Mouse (Mus musculus) liver, adult 10 weeks (tissue): ENCODE data around the gene Ap4b1. TPM values are rescaled to one million over a fixed set of nuclear protein-coding genes. Genes with fewer than 3 reads are reported as not detected.

Experiments
- polyA plus RNA-seq: library from polyadenylated mRNA; stranded (reverse); fragments of 350-450 nt; fragmentation: Illumina TruSeq; extraction: RNeasy Lipid Tissue Mini Kit (QIAGEN cat#74804); gene quantifications from one replicate; pipeline ENCODE4 v1.2.3, GENCODE M21; 2014; ENCODE audit warnings: low read depth, low replicate concordance

The Ap4b1 gene
- polyA plus RNA-seq: 9.2 TPM

GRCm38 (mm10) chr3:103808891-103809798, at the start of gene Ap4b1, which contains the start of the genes Dclre1b and Gm43064:
Gene Ap4b1, plus strand, starts transcription at chr3:103809520.
Gene Dclre1b, minus strand, starts transcription at chr3:103809444.
Gene Gm43064, plus strand, starts transcription at chr3:103809573.

GRCm38 (mm10) chr3:103791230-103792110, 17.9 kb upstream of the Ap4b1 start, which contains the start of gene Hipk1:
Gene Hipk1, minus strand, starts transcription at chr3:103791563.

GRCm38 (mm10) chr3:103832426-103832825, 23.1 kb downstream of the Ap4b1 start, which contains the start of gene Bcl2l15:
Gene Bcl2l15, plus strand, starts transcription at chr3:103832601.

GRCm38 (mm10) chr3:103858881-103859801, 49.8 kb downstream of the Ap4b1 start, which contains the start of gene Ptpn22:
Gene Ptpn22, plus strand, starts transcription at chr3:103859795.

Other genes with a start within 250 kb of the Ap4b1 start
- not detected for gene Syt6, start 234.3 kb upstream of the Ap4b1 start, polyA plus RNA-seq
- not detected for gene Atg4a-ps, start 163.5 kb upstream of the Ap4b1 start, polyA plus RNA-seq
- gene Olfml3, start 71.5 kb upstream of the Ap4b1 start, polyA plus RNA-seq: 1.2 TPM
- not detected for gene Gm10964, start 70.2 kb upstream of the Ap4b1 start, polyA plus RNA-seq
- 26.9 TPM for gene Hipk1, start 18.0 kb upstream of the Ap4b1 start, polyA plus RNA-seq
- gene Dclre1b, start 76 bp upstream of the Ap4b1 start, polyA plus RNA-seq: 2.3 TPM
- not detected for gene Gm43064, start 53 bp downstream of the Ap4b1 start, polyA plus RNA-seq
- not detected for gene Bcl2l15, start 23.1 kb downstream of the Ap4b1 start, polyA plus RNA-seq
- gene Ptpn22, start 50.3 kb downstream of the Ap4b1 start, polyA plus RNA-seq: 3.5 TPM
- 9.4 TPM for gene Rsbn1, start 104.6 kb downstream of the Ap4b1 start, polyA plus RNA-seq
- 6.6 TPM for gene Phtf1, start 158.6 kb downstream of the Ap4b1 start, polyA plus RNA-seq